Mouse (Mus musculus) embryo, embryonic 11 days (tissue): ENCODE measurements around the gene Btbd35f13.
"Not testable (repeated sequence)": the region's sequence is repeated elsewhere in the genome, so short reads cannot be mapped to it uniquely, and the experiment has no call there.

ENCODE experiments used
- DNase-seq: peaks from one replicate; pipeline ENCODE4 v3.0.0-alpha.2; 2015

Btbd35f13 gene

DNA sequence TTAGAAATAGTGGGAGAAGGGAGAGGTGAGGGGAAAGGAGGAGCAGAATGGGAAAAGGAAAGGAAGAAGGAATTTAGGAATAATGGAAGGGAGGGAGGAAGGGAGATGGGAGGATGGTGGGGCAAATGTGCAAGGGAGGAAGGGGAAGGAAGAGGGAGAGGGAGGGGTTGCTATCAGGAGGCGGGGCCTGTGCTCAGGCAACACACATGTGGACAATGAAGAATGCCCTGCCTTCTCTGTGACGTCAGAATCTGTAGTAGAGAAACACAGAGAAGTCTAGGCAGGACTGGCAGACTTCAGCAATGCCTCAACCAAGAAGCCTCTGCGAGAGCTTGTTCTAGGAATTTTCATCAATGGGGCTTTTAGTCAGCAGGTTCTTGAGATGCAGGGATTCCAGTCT is at the start of gene Btbd35f13:
Btbd35f13 (plus strand) TSS at position 301 of the 400 bp plus-strand sequence.
- not testable (repeated sequence) for DNase-seq

GRCm38 (mm10) chrX:33702249-33702648 is 45.3 kb downstream of the Btbd35f13 start, which contains the start of gene Btbd35f14:
TSS of gene Btbd35f14 (minus strand) at chrX:33702349.
- not testable (repeated sequence) for DNase-seq
